Mouse (Mus musculus): ENCODE measurements at regions not wholly inside any gene's neighbourhood (a gene's known extent, or its start where the extent isn't known, plus 50 kb on each side); places are given as distances from the start of the nearest gene placed in this dataset.

DNA sequence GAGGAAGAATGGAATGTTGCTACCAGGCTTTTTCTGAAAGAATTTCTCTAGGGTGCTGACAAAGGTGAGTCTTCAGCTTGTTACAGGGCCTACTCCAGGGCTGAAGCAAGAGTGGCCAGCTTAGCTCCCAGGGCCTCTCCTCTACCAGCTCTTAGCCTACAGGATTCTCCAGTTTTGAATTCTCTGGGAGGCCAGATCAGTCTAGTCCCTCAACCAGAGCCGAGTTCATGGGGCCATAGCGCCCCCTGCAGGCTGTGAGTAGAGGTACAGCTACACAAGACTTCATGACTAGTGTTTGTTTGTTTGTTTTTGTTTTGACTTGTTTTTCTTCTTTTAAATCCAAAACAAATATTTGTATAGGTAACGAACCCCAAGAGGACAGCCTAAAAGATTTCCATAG, 211.8 kb upstream of the Eef2kmt start:
- Histone ChIP-seq H3K79me3 (ENCODE audit: low read depth) (no peaks in the 10 kb centered on the region), H3K36me3 (ENCODE audit: control insufficient read depth, insufficient read depth) (no peaks in the 10 kb centered on the region), H3K79me2 (ENCODE audit: control insufficient read depth, insufficient read depth) (no peaks in the 10 kb centered on the region), H3ac (ENCODE audit: control insufficient read depth, insufficient read length, low read depth) (no peak overlapping the region), H3K27me3 (ENCODE audit: control insufficient read depth, insufficient read depth, insufficient read length) (no peaks in the 10 kb centered on the region), H3K4me3 (ENCODE audit: insufficient read depth, poor library complexity, severe bottlenecking) (no peak overlapping the region)
- TF ChIP-seq MYOD1 (IDR thresholded peaks at IDR 0.05; ENCODE audit: control insufficient read depth, insufficient read length, low read depth) (no peak), CTCF (IDR thresholded peaks at IDR 0.05; ENCODE audit: control insufficient read depth, insufficient read depth, insufficient read length) (no peak), MYOG (IDR thresholded peaks at IDR 0.05; ENCODE audit: control insufficient read depth, extremely low read depth, insufficient read length) (no peak), MAX (IDR thresholded peaks at IDR 0.05) (no peak), USF1 (IDR thresholded peaks at IDR 0.05; ENCODE audit: low read depth) (no peak), CEBPB (IDR thresholded peaks at IDR 0.05; ENCODE audit: low read depth) (no peak), FOSL1 (IDR thresholded peaks at IDR 0.05; ENCODE audit: insufficient read depth, low read length, poor library complexity, severe bottlenecking) (no peak)

DNA sequence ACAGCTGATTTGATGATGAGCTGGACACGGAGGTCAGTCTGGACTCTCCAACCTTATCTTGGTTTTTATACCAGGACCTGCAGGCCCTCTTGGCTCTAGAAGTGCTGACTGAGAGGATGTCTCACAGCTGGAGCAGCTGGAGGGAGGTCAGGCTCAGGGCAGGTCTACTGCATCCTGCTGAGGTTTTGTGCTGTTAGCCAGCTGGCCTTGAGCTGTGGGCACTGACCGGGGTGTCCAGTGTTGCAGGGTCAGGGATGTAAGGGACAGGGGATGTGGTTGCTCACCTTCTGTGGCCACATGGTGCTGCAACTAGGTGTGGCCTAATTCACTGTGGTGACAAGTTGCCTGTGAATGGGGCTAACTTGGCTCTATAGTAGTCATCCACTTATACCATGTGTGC, 211.0 kb upstream of the Eef2kmt start:
- no peaks in the 10 kb centered on the region for H3K36me3 ChIP-seq (ENCODE audit: control insufficient read depth, insufficient read depth)
- TF ChIP-seq FOSL1 (IDR thresholded peaks at IDR 0.05; ENCODE audit: insufficient read depth, low read length, poor library complexity, severe bottlenecking) (no peak), USF1 (IDR thresholded peaks at IDR 0.05; ENCODE audit: low read depth) (no peak), MYOD1 (IDR thresholded peaks at IDR 0.05; ENCODE audit: control insufficient read depth, insufficient read length, low read depth) (no peak), CTCF (IDR thresholded peaks at IDR 0.05; ENCODE audit: control insufficient read depth, insufficient read depth, insufficient read length) (no peak), MYOG (IDR thresholded peaks at IDR 0.05; ENCODE audit: control insufficient read depth, extremely low read depth, insufficient read length) (no peak), CEBPB (IDR thresholded peaks at IDR 0.05; ENCODE audit: low read depth) (no peak), MAX (IDR thresholded peaks at IDR 0.05) (no peak)

DNA sequence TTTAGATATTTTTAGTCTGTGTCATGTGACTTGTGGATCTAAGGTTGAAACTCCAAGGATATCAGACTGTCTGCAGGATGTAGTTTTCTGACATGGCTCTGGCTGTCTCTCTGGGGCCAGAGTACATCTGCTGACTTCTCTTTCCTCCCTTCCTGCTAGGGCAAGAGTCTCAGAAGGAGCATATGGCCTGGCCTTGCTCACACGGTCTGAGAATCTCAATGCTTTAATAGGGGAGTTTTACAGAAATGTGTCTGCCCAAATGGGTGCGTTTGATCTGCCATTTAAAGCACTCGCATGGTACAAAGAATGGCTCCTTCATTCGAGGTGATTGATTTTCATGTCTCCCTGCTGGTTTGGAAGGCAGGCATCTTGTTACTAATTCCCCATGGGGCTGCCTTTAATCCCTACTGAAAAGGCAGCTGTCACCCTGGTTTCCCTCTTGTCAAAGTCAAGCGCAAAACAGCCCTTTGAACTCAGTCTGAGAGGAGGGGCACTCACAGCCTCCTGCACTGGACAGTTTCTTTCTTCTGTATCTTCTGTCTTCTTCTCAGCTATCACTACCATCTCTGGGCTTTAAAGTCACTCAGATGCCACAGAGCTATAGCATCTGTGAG, 199.7 kb upstream of the Eef2kmt start:
- H3K27me3 ChIP-seq (ENCODE audit: control insufficient read depth, insufficient read depth, insufficient read length), result no peaks in the 10 kb centered on the region
- no peaks in the 10 kb centered on the region for H3K36me3 ChIP-seq (ENCODE audit: control insufficient read depth, insufficient read depth)
- no peak for TF ChIP-seq CEBPB (IDR thresholded peaks at IDR 0.05; ENCODE audit: low read depth)
- TF ChIP-seq USF1 (IDR thresholded peaks at IDR 0.05; ENCODE audit: low read depth), result no peak
- TF ChIP-seq MYOD1 (IDR thresholded peaks at IDR 0.05; ENCODE audit: control insufficient read depth, insufficient read length, low read depth), result no peak
- TF ChIP-seq MAX (IDR thresholded peaks at IDR 0.05), result no peak
- TF ChIP-seq CTCF (IDR thresholded peaks at IDR 0.05; ENCODE audit: control insufficient read depth, insufficient read depth, insufficient read length), result no peak
- TF ChIP-seq MYOG (IDR thresholded peaks at IDR 0.05; ENCODE audit: control insufficient read depth, extremely low read depth, insufficient read length), result no peak
- TF ChIP-seq FOSL1 (IDR thresholded peaks at IDR 0.05; ENCODE audit: insufficient read depth, low read length, poor library complexity, severe bottlenecking), result no peak
- no peaks in the 10 kb centered on the region for H3K79me2 ChIP-seq (ENCODE audit: control insufficient read depth, insufficient read depth)
- no peak overlapping the region for H3K4me3 ChIP-seq (ENCODE audit: insufficient read depth, poor library complexity, severe bottlenecking)
- H3ac ChIP-seq (ENCODE audit: control insufficient read depth, insufficient read length, low read depth), result no peak overlapping the region
- no peaks in the 10 kb centered on the region for H3K79me3 ChIP-seq (ENCODE audit: low read depth)

More for the DNA sequence above, 211.0 kb upstream of the Eef2kmt start:
- no peaks in the 10 kb centered on the region for H3K79me2 ChIP-seq (ENCODE audit: control insufficient read depth, insufficient read depth)
- no peaks in the 10 kb centered on the region for H3K79me3 ChIP-seq (ENCODE audit: low read depth)
- H3ac ChIP-seq (ENCODE audit: control insufficient read depth, insufficient read length, low read depth), result no peak overlapping the region
- H3K27me3 ChIP-seq (ENCODE audit: control insufficient read depth, insufficient read depth, insufficient read length), result no peaks in the 10 kb centered on the region
- H3K4me3 ChIP-seq (ENCODE audit: insufficient read depth, poor library complexity, severe bottlenecking), result no peak overlapping the region

DNA sequence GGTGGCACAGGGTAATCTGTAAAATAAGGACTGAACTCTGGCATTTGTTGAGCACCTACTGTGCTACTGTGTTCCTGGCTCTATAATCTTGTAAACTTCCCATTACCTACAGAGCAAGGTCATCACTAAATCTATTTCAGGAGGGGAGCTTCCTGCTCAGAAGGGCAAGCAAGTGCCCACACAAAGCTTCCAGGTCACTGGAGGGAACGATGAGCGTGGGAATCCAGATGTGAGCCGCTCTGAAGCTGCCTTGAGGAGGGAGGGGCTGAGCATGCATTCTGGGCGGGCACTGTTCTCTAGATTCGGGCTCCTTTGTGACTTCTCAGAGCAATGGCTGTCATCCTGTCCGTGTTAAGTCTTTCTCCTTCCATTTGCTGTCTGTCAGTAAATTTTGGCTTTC, 198.5 kb upstream of the Eef2kmt start:
- Histone ChIP-seq H3K79me2 (ENCODE audit: control insufficient read depth, insufficient read depth) (no peaks in the 10 kb centered on the region), H3ac (ENCODE audit: control insufficient read depth, insufficient read length, low read depth) (no peak overlapping the region), H3K27me3 (ENCODE audit: control insufficient read depth, insufficient read depth, insufficient read length) (no peaks in the 10 kb centered on the region), H3K4me3 (ENCODE audit: insufficient read depth, poor library complexity, severe bottlenecking) (no peak overlapping the region), H3K79me3 (ENCODE audit: low read depth) (no peaks in the 10 kb centered on the region), H3K36me3 (ENCODE audit: control insufficient read depth, insufficient read depth) (no peaks in the 10 kb centered on the region)
- TF ChIP-seq CEBPB (IDR thresholded peaks at IDR 0.05; ENCODE audit: low read depth) (no peak), FOSL1 (IDR thresholded peaks at IDR 0.05; ENCODE audit: insufficient read depth, low read length, poor library complexity, severe bottlenecking) (no peak), MAX (IDR thresholded peaks at IDR 0.05) (no peak), MYOD1 (IDR thresholded peaks at IDR 0.05; ENCODE audit: control insufficient read depth, insufficient read length, low read depth) (no peak), USF1 (IDR thresholded peaks at IDR 0.05; ENCODE audit: low read depth) (no peak)

DNA sequence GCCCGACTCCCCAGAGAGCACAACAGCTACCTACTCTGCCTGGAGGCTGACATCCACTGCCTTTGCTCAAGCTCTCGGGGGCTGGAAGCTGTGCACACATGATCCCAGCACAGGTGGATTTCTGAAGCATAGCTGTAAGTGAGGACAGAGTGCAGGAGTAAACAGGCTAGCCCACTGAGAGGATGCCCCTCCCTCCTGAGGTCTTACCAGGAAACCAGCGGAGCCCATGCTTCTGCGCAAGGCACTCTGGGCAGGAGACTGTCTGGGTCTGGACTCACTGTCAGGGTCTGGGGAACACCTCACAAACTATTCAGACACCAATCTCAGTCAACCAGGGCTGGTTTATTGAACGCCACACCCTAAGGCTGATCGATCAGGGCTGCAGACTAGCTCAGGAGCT, 197.2 kb upstream of the Eef2kmt start:
- Histone ChIP-seq H3K27me3 (ENCODE audit: control insufficient read depth, insufficient read depth, insufficient read length) (no peaks in the 10 kb centered on the region), H3K79me3 (ENCODE audit: low read depth) (no peaks in the 10 kb centered on the region), H3K36me3 (ENCODE audit: control insufficient read depth, insufficient read depth) (no peaks in the 10 kb centered on the region), H3K4me3 (ENCODE audit: insufficient read depth, poor library complexity, severe bottlenecking) (no peak overlapping the region), H3ac (ENCODE audit: control insufficient read depth, insufficient read length, low read depth) (no peak overlapping the region), H3K79me2 (ENCODE audit: control insufficient read depth, insufficient read depth) (no peaks in the 10 kb centered on the region)
- no peak for TF ChIP-seq MYOD1 (IDR thresholded peaks at IDR 0.05; ENCODE audit: control insufficient read depth, insufficient read length, low read depth)
- no peak for TF ChIP-seq USF1 (IDR thresholded peaks at IDR 0.05; ENCODE audit: low read depth)
- TF ChIP-seq CEBPB (IDR thresholded peaks at IDR 0.05; ENCODE audit: low read depth), result no peak
- no peak for TF ChIP-seq MAX (IDR thresholded peaks at IDR 0.05)
- no peak for TF ChIP-seq CTCF (IDR thresholded peaks at IDR 0.05; ENCODE audit: control insufficient read depth, insufficient read depth, insufficient read length)
- TF ChIP-seq FOSL1 (IDR thresholded peaks at IDR 0.05; ENCODE audit: insufficient read depth, low read length, poor library complexity, severe bottlenecking), result no peak
- no peak for TF ChIP-seq MYOG (IDR thresholded peaks at IDR 0.05; ENCODE audit: control insufficient read depth, extremely low read depth, insufficient read length)

DNA sequence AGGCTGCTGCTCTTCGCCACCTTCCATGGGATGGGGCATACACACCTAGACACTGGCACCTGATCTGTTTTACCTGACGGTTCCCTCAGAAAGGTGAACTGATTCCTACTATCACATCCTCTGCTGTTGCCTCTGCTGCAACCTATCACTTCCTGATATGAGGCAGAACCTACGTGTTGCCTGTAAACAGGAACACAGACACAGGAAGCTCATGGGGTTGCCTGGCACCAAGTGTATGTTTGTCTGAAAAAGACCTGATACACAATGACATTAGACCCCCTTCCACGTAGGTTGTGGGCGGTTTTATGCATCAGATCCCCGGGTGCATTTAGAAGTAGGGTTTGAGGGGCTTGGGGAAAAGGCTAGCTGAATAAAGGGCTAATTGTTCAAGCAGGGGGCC, 190.0 kb upstream of the Eef2kmt start:
- Histone ChIP-seq H3K27me3 (ENCODE audit: control insufficient read depth, insufficient read depth, insufficient read length) (no peaks in the 10 kb centered on the region), H3ac (ENCODE audit: control insufficient read depth, insufficient read length, low read depth) (no peak overlapping the region), H3K4me3 (ENCODE audit: insufficient read depth, poor library complexity, severe bottlenecking) (no peak overlapping the region), H3K79me3 (ENCODE audit: low read depth) (no peaks in the 10 kb centered on the region), H3K36me3 (ENCODE audit: control insufficient read depth, insufficient read depth) (no peaks in the 10 kb centered on the region), H3K79me2 (ENCODE audit: control insufficient read depth, insufficient read depth) (no peaks in the 10 kb centered on the region)
- no peak for TF ChIP-seq CEBPB (IDR thresholded peaks at IDR 0.05; ENCODE audit: low read depth)
- TF ChIP-seq CTCF (IDR thresholded peaks at IDR 0.05; ENCODE audit: control insufficient read depth, insufficient read depth, insufficient read length), result no peak
- no peak for TF ChIP-seq USF1 (IDR thresholded peaks at IDR 0.05; ENCODE audit: low read depth)
- TF ChIP-seq MYOD1 (IDR thresholded peaks at IDR 0.05; ENCODE audit: control insufficient read depth, insufficient read length, low read depth), result no peak
- no peak for TF ChIP-seq FOSL1 (IDR thresholded peaks at IDR 0.05; ENCODE audit: insufficient read depth, low read length, poor library complexity, severe bottlenecking)
- TF ChIP-seq MYOG (IDR thresholded peaks at IDR 0.05; ENCODE audit: control insufficient read depth, extremely low read depth, insufficient read length), result no peak
- TF ChIP-seq MAX (IDR thresholded peaks at IDR 0.05), result no peak
